Mouse (Mus musculus) CH12.LX (cell line): ENCODE measurements at regions not wholly inside any gene's neighbourhood (a gene's known extent, or its start where the extent isn't known, plus 50 kb on each side); places are given as distances from the start of the nearest gene placed in this dataset.

Experiments used
- BHLHE40 ChIP-seq: IDR thresholded peaks from 2 replicates; pipeline ENCODE4 v1.6.1; 2011; ENCODE audit warnings: mild to moderate bottlenecking, low read depth, low read length, improper control_type of control experiment
- CTCF ChIP-seq, 2 experiments: IDR thresholded peaks in 1 of 2; conservative IDR thresholded peaks in 1 of 2; 2 replicates each; pipeline ENCODE4 v1.5.1; 2011 to 2012; ENCODE audit warnings: low read depth in 2 of 2, low read length in 2 of 2, improper control_type of control experiment in 1 of 2, inconsistent platforms in 1 of 2, mild to moderate bottlenecking in 1 of 2, moderate library complexity in 1 of 2
- JUN ChIP-seq: IDR thresholded peaks from 2 replicates; pipeline ENCODE4 v1.6.1; 2011; ENCODE audit warnings: low read depth, mild to moderate bottlenecking, low read length, improper control_type of control experiment, moderate library complexity; ENCODE audit not compliant: insufficient read depth
- MAFK ChIP-seq: IDR thresholded peaks from 2 replicates; pipeline ENCODE4 v1.6.1; 2011; ENCODE audit warnings: low read length, improper control_type of control experiment; ENCODE audit not compliant: insufficient replicate concordance
- MYC ChIP-seq: IDR thresholded peaks from 2 replicates; pipeline ENCODE4 v1.6.1; 2011; ENCODE audit warnings: low read depth, mild to moderate bottlenecking, improper control_type of control experiment, low read length
- USF1 ChIP-seq: IDR thresholded peaks from 2 replicates; pipeline ENCODE4 v1.6.1; 2014; ENCODE audit warnings: low read depth, mild to moderate bottlenecking, inconsistent platforms, low read length, improper control_type of control experiment
- ZNF384 ChIP-seq: IDR thresholded peaks from 2 replicates; pipeline ENCODE4 v1.6.1; 2012; ENCODE audit warnings: low read depth, low read length, improper control_type of control experiment, inconsistent platforms

DNA sequence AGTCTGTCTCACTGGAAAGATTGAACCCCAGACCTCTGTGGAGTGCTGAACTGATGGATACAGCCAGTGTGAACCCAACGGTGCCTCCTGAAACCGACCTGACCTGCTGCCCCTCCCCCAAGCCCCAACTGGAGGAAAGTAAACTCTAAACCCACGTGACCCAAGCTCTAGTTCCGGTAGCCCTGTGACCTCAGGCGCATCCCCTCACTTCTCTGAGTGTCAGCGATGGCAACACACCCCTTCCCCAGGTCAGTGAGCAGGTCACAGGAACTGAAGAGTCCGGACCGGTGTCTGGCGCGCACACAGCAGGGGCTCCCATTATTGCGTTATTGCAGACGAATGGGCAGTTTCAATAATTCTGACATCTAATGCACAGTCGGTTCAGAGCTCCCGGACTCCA is 131.5 kb downstream of the Kif26a start:
- TF ChIP-seq ZNF384 (no peak), MYC (no peak), CTCF (conservative IDR thresholded peaks at IDR 0.05 in 1 of 2, IDR thresholded peaks at IDR 0.05 in 1 of 2; ENCODE audit: low read depth in 2 of 2, low read length in 2 of 2) (no peak), BHLHE40 (no peak), USF1 (no peak), JUN (no peak), MAFK (no peak)
